Comparison of ENCODE assay signal across 9 mouse cellular contexts in the genomic region with DNA sequence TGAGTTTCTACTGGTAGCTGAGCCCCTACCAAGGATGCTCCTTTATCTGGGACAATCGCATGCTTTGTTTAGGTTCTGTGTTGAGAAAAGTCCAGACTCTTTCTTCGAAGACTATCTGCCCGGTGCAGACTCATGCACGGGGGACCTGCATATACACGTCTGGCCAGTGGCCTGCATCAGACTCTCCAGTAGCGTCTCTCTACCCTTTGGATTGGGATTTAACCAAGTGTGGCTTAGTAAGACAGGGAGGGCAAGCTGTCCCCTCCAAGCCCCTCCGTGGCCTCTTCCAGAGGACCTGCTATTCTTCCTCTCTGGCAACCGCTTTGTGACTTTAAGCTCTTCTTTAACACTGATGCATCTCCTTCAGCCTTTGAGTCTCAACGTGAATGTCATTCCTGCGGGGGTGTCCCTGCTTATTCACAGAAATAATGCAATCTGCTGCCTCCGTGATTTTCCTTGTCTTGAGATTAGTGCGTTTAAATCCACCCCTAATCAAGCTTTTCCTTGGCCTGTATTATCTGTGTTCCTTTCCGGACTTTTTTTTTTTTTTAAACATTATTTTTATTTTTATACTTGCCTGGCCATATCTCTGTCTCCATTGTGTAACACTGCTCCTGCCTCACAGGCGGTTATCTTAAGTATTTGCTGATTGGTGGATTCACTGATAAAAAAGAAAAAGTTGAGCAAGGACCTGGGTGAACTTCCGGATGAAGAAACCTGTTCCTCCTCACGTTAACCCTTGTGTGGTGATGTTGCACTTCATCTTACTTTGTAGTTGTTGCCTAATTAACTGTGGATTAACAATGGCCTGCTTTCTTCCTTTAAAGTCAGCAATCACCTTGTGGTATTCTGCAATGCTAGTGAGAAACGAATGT.
DNase-seq lines count a peak whose midpoint lies in the region; ATAC-seq and TF ChIP-seq lines count a peak whose summit lies in the region.
"Had no signal": no experiment of that assay in that cellular context is flagged by ENCODE, and none has a peak within 500 bp of the region (broad histone marks: within the 10 kb centered on the region; RNA-seq: fewer than 3 reads in every experiment).

No protein-coding gene starts in this region.

- peak; percentile 47; the same call in 1 of the 2 replicates for ATAC-seq in kidney, embryonic 16.5 days (ENCODE audit: low FRiP score, low TSS enrichment)
- ATAC-seq in lung, postnatal 0 days: peak; percentile 49

- no peak for DNase-seq in kidney, postnatal 14 days
- DNase-seq in heart, embryonic 10.5 days (ENCODE audit: low spot score): peak; percentile 76
- peak; percentile 58 for DNase-seq in lung, postnatal 0 days (ENCODE audit: low spot score)
- no peak for DNase-seq in right cerebral cortex, postnatal 14 days
- no peak for DNase-seq in kidney, adult 2 months
- DNase-seq in testis, postnatal 10 days (ENCODE audit: low spot score): no peak

- H3K4me1 ChIP-seq in kidney, embryonic 16.5 days (ENCODE audit: insufficient read depth, low read length): peaks cover 33% of the 10 kb centered on the region
- H3K4me1 ChIP-seq in bone marrow, adult 2 months (ENCODE audit: control insufficient read depth, insufficient read depth, low read length): no peaks in the 10 kb centered on the region; the same call in 1 of the 2 replicates
- peaks cover 40% of the 10 kb centered on the region for H3K4me1 ChIP-seq in heart, embryonic 10.5 days
- H3K4me1 ChIP-seq in lung, postnatal 0 days (ENCODE audit: insufficient read depth, low read depth, low read length): peaks cover 6% of the 10 kb centered on the region; the same call in 1 of the 2 replicates
- no peaks in the 10 kb centered on the region for H3K4me1 ChIP-seq in kidney, adult 2 months (ENCODE audit: control insufficient read depth, insufficient read depth, low read length)

- H3K36me3 ChIP-seq in kidney, embryonic 16.5 days (ENCODE audit: insufficient read depth, low read length): no peaks in the 10 kb centered on the region
- H3K36me3 ChIP-seq in heart, embryonic 10.5 days: no peaks in the 10 kb centered on the region
- no peaks in the 10 kb centered on the region for H3K36me3 ChIP-seq in lung, postnatal 0 days (ENCODE audit: insufficient read depth, low read length)
- no peaks in the 10 kb centered on the region for H3K36me3 ChIP-seq in kidney, adult 2 months (ENCODE audit: control insufficient read depth, insufficient read depth, low read length)
- H3K36me3 ChIP-seq: embryonic facial prominence, embryonic 12.5 days had no signal

- H3K9ac ChIP-seq in kidney, embryonic 16.5 days (replicated peaks; ENCODE audit: low read length): no peak overlapping the region
- H3K9ac ChIP-seq in lung, postnatal 0 days (replicated peaks; ENCODE audit: low read depth): no peak overlapping the region
- H3K9ac ChIP-seq: embryonic facial prominence, embryonic 12.5 days had no signal

- H3K9me3 ChIP-seq in kidney, embryonic 16.5 days (ENCODE audit: low read length): 0 out of 2 replicates have a peak, but pooled peaks cover 3% of the 10 kb centered on the region
- H3K9me3 ChIP-seq in heart, embryonic 10.5 days: no peaks in the 10 kb centered on the region
- no peaks in the 10 kb centered on the region for H3K9me3 ChIP-seq in lung, postnatal 0 days (ENCODE audit: low read length)
- H3K9me3 ChIP-seq: embryonic facial prominence, embryonic 12.5 days had no signal

- H3K27ac ChIP-seq in kidney, embryonic 16.5 days (ENCODE audit: low read length): peak overlapping the region; percentile 14; the same call in 1 of the 2 replicates
- H3K27ac ChIP-seq in bone marrow, adult 2 months (ENCODE audit: control insufficient read depth, insufficient read depth, low read depth, low read length, poor library complexity): peak overlapping the region; percentile 60
- H3K27ac ChIP-seq in heart, embryonic 10.5 days: peak overlapping the region; percentile 25; the same call in 1 of the 2 replicates
- no peak overlapping the region; the same call in 1 of the 2 replicates for H3K27ac ChIP-seq in lung, postnatal 0 days (ENCODE audit: low read length)
- no peak overlapping the region for H3K27ac ChIP-seq in kidney, adult 2 months (ENCODE audit: insufficient read depth, low read depth, low read length)
- H3K27ac ChIP-seq: embryonic facial prominence, embryonic 12.5 days had no signal

- TF ChIP-seq CTCF in bone marrow, adult 2 months (IDR thresholded peaks at IDR 0.05; ENCODE audit: control insufficient read depth, insufficient read depth, low read length): no peak
- TF ChIP-seq CTCF in lung, postnatal 0 days (IDR thresholded peaks at IDR 0.05): no peak
- TF ChIP-seq CTCF in kidney, adult 2 months (conservative IDR thresholded peaks at IDR 0.05; ENCODE audit: insufficient read depth, insufficient read length, low read depth, low read length): no peak

- no peak overlapping the region for H3K4me2 ChIP-seq in kidney, embryonic 16.5 days (replicated peaks; ENCODE audit: low read depth, low read length)
- no peak overlapping the region for H3K4me2 ChIP-seq in lung, postnatal 0 days (replicated peaks; ENCODE audit: low read depth, low read length)
- H3K4me2 ChIP-seq: embryonic facial prominence, embryonic 12.5 days had no signal

- H3K27me3 ChIP-seq in kidney, embryonic 16.5 days (ENCODE audit: insufficient read depth, low read length): no peaks in the 10 kb centered on the region
- no peaks in the 10 kb centered on the region for H3K27me3 ChIP-seq in heart, embryonic 10.5 days (ENCODE audit: insufficient read depth, poor library complexity, severe bottlenecking)
- no peaks in the 10 kb centered on the region for H3K27me3 ChIP-seq in lung, postnatal 0 days (replicated peaks; ENCODE audit: insufficient read depth, low read length)
- H3K27me3 ChIP-seq in kidney, adult 2 months (replicated peaks; ENCODE audit: control insufficient read depth, insufficient read depth, low read length): no peaks in the 10 kb centered on the region
- H3K27me3 ChIP-seq: embryonic facial prominence, embryonic 12.5 days had no signal

- no peak overlapping the region for H3K4me3 ChIP-seq in kidney, embryonic 16.5 days (ENCODE audit: low read length)
- H3K4me3 ChIP-seq in bone marrow, adult 2 months (replicated peaks; ENCODE audit: control insufficient read depth, low read depth, low read length): no peak overlapping the region
- H3K4me3 ChIP-seq in heart, embryonic 10.5 days: 0 out of 2 replicates have a peak overlapping the region, but pooled peaks have one; percentile 25
- no peak overlapping the region for H3K4me3 ChIP-seq in lung, postnatal 0 days (ENCODE audit: low read depth, low read length)
- no peak overlapping the region for H3K4me3 ChIP-seq in kidney, adult 2 months (ENCODE audit: insufficient read depth, low read depth, low read length)
- H3K4me3 ChIP-seq: embryonic facial prominence, embryonic 12.5 days had no signal

- TF ChIP-seq EP300 in lung, postnatal 0 days (IDR thresholded peaks at IDR 0.05): peak; percentile 60; the same call in 1 of the 2 replicates

- 62% methylated on average over 17 of the region's 17 CpGs for WGBS in kidney, embryonic 16.5 days
- 36% methylated on average over 17 of the region's 17 CpGs for WGBS in bone marrow, adult 2 months
- 21% methylated on average over 17 of the region's 17 CpGs for WGBS in heart, embryonic 10.5 days
- WGBS in lung, postnatal 0 days: 30% methylated on average over 17 of the region's 17 CpGs
- 63% methylated on average over 17 of the region's 17 CpGs for WGBS in kidney, adult 2 months

- TF ChIP-seq POLR2A in bone marrow, adult 2 months (IDR thresholded peaks at IDR 0.05; ENCODE audit: borderline replicate concordance, control insufficient read depth, low read depth, low read length): no peak
- no peak for TF ChIP-seq POLR2A in kidney, adult 2 months (IDR thresholded peaks at IDR 0.05; ENCODE audit: low read depth, low read length)

Comparison
In these comparisons a context has a peak if more than half of its experiments do, and no peak if none do; other contexts are left out.
1. H3K27ac ChIP-seq: peak in kidney, embryonic 16.5 days (single experiment), bone marrow, adult 2 months (single experiment) and heart, embryonic 10.5 days (single experiment); none in lung, postnatal 0 days (single experiment) and kidney, adult 2 months (single experiment).
2. DNase-seq: peak in heart, embryonic 10.5 days (single experiment) and lung, postnatal 0 days (single experiment); none in kidney, postnatal 14 days (single experiment), right cerebral cortex, postnatal 14 days (single experiment), kidney, adult 2 months (single experiment) and testis, postnatal 10 days (single experiment).